Mouse (Mus musculus) hindbrain, embryonic 14.5 days (tissue): ENCODE results near the gene 4933430I17Rik. TPM values are rescaled to one million over a fixed set of nuclear protein-coding genes. Genes with fewer than 3 reads are reported as not detected.
A peak's percentile ranks its signal among the peaks of the same experiment; 100 is the strongest.

Experiments used
- ATAC-seq: fragments of 200-750 bp; cut with Nextera tagmentation; 2 replicates; pipeline ENCODE4 v1.8.0; 2017; ENCODE audit warnings: moderate number of reproducible peaks, mild to moderate bottlenecking, moderate TSS enrichment, moderate library complexity; ENCODE audit not compliant: low FRiP score
- DNase-seq: peaks from one replicate; pipeline ENCODE4 v3.0.0-alpha.2; 2015; ENCODE audit warnings: low spot score
- H3K27ac ChIP-seq: fragments of 300-500 bp; sonication (generic); 2 replicates; pipeline ENCODE4 v1.5.1; 2014; ENCODE audit warnings: mild to moderate bottlenecking, moderate library complexity
- H3K27me3 ChIP-seq: fragments of 300-500 bp; sonication (generic); 2 replicates; pipeline ENCODE4 v1.6.1; 2014; ENCODE audit warnings: mild to moderate bottlenecking, low read length, mixed read lengths; ENCODE audit not compliant: control insufficient read depth, insufficient read depth
- H3K36me3 ChIP-seq: fragments of 300-500 bp; sonication (generic); replicated peaks from 2 replicates; pipeline ENCODE4 v1.6.1; 2014; ENCODE audit not compliant: control insufficient read depth, insufficient read depth
- H3K4me1 ChIP-seq: fragments of 300-500 bp; sonication (generic); replicated peaks from 2 replicates; pipeline ENCODE4 v1.6.1; 2014; ENCODE audit warnings: antibody characterized with exemption, low read length, mixed read lengths; ENCODE audit not compliant: control insufficient read depth, insufficient read depth
- H3K4me2 ChIP-seq: fragments of 300-500 bp; sonication (generic); replicated peaks from 2 replicates; pipeline ENCODE4 v1.6.1; 2014; ENCODE audit warnings: mild to moderate bottlenecking, moderate library complexity
- H3K4me3 ChIP-seq: fragments of 300-500 bp; sonication (generic); replicated peaks from 2 replicates; pipeline ENCODE4 v1.5.1; 2014; ENCODE audit warnings: mild to moderate bottlenecking, low read length
- H3K9ac ChIP-seq: fragments of 300-500 bp; sonication (generic); 2 replicates; pipeline ENCODE4 v1.6.1; 2014
- H3K9me3 ChIP-seq: fragments of 300-500 bp; sonication (generic); 2 replicates; pipeline ENCODE4 v1.6.1; 2016; ENCODE audit warnings: low read length; ENCODE audit not compliant: control insufficient read depth
- WGBS: fragments of 180-500 bp; shearing (Covaris S2); extraction: QIAGEN DNeasy Blood & Tissue Kit; methylation state at CpG from one replicate; pipeline ENCODE4 v1.1.7; 2014; 5-methylcytosine and 5-hydroxymethylcytosine counted together
- polyA plus RNA-seq: library from polyadenylated mRNA; unstranded; fragments of >200 nt; fragmentation: Nextera tagmentation; extraction: Ambion mirVana; gene quantifications from 2 replicates; pipeline ENCODE4 v1.2.1, GENCODE M21; 2014

The 4933430I17Rik gene
- polyA plus RNA-seq, 1 experiment from 2014 or later: 0.24 TPM

DNA sequence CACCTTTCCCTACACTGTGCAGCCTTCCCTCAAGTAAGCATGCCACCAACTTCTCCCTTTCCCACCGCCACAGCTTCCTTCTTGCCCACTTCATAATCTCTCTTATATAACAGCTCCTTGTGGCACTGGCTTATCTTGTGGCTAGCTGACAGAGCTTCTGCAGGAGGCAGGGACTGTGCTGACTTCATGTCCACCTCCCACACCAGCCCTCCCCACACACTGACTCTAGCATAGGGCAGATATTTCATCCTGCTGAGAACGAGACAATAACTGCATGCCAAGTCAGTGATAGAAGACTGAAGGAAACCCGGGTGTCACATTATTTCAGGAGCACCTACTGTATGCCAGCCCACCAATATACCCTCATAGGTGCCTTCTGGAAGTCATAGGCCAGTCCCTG is 9.7 kb upstream of the 4933430I17Rik start:
- DNase-seq (no peak), ATAC-seq (no peak)
- H3K4me2 ChIP-seq: no peak overlapping the region
- no peak overlapping the region for H3K4me3 ChIP-seq
- no peak overlapping the region for H3K9ac ChIP-seq
- peaks cover 15% of the 10 kb centered on the region for H3K4me1 ChIP-seq
- WGBS: 86% methylated on average over 3 of the region's 3 CpGs
- no peak overlapping the region for H3K27ac ChIP-seq
- H3K36me3 ChIP-seq: peaks cover 35% of the 10 kb centered on the region
- H3K9me3 ChIP-seq: no peaks in the 10 kb centered on the region
- no peaks in the 10 kb centered on the region for H3K27me3 ChIP-seq

DNA sequence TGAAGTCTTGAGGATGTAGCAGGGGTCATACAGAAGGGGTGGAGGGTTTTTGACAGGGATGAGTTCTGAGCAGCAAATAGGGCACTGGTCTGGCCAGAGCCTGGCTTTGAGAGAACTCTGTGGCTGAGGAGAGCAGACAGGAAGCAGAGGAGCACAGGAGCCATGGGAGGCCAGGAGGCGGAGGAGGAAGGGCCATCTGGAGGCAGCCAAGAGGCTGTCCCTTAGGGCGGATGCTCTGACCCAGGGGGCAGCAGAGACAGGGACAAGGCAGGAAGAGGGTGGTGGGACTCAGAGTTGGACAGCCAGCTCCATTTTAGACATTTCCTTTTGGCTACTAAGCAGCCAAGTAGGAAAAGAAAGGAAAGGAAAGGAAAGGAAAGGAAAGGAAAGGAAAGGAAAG is 9.1 kb upstream of the 4933430I17Rik start:
- WGBS: 42% methylated on average over 2 of the region's 2 CpGs
- no peak overlapping the region for H3K4me2 ChIP-seq
- DNase-seq (no peak), ATAC-seq (no peak)
- H3K9me3 ChIP-seq: no peaks in the 10 kb centered on the region
- H3K27me3 ChIP-seq: no peaks in the 10 kb centered on the region
- H3K36me3 ChIP-seq: peaks cover 29% of the 10 kb centered on the region
- no peak overlapping the region for H3K4me3 ChIP-seq
- H3K9ac ChIP-seq: no peak overlapping the region
- H3K27ac ChIP-seq: no peak overlapping the region
- peaks cover 18% of the 10 kb centered on the region for H3K4me1 ChIP-seq

DNA sequence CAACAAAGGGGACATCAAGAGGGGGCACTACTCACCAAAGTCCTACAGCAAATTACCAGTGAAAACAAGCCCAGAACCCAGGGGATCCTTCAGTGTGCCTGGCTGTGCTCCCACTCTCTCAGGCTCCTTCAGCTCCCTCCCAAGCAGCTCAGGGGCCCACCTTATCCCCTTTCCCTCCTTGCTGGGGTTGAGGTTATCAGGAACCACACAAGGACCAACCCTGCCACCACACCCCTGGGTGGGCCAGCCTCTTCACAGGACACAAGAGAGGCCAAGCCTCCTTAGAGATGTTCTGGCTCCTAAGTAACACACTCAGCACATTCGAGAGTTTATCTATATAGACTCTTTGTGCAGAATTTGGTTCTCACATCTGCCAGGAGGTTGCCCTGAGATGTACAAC is 8.6 kb upstream of the 4933430I17Rik start:
- no peak overlapping the region for H3K27ac ChIP-seq
- no peak overlapping the region for H3K4me2 ChIP-seq
- WGBS: 90% methylated on average over 1 of the region's 1 CpGs
- DNase-seq: no peak
- peaks cover 24% of the 10 kb centered on the region for H3K36me3 ChIP-seq
- H3K27me3 ChIP-seq: no peaks in the 10 kb centered on the region
- H3K4me3 ChIP-seq: no peak overlapping the region
- no peaks in the 10 kb centered on the region for H3K9me3 ChIP-seq
- no peak overlapping the region for H3K9ac ChIP-seq
- no peak for ATAC-seq
- peaks cover 18% of the 10 kb centered on the region for H3K4me1 ChIP-seq

DNA sequence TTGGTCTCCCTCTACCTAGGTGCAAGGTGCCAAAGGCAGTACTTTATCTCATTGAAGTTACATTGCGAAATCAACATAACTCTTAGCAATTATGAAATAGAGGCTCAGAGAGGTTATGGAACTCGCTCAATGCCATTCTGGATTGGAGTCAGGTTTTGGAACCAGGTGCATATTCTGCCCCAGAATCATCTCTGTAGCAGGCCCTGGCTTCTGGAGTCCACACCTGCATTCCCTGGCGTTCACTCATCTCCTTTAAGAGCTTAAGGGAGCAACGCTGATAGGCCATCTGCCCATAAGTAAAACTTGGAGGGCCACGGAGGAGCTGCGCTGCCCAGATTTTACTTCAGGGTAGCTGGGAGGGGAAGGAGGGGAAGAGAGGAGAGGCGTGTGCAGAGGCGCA is 8.1 kb upstream of the 4933430I17Rik start:
- H3K4me2 ChIP-seq: no peak overlapping the region

DNA sequence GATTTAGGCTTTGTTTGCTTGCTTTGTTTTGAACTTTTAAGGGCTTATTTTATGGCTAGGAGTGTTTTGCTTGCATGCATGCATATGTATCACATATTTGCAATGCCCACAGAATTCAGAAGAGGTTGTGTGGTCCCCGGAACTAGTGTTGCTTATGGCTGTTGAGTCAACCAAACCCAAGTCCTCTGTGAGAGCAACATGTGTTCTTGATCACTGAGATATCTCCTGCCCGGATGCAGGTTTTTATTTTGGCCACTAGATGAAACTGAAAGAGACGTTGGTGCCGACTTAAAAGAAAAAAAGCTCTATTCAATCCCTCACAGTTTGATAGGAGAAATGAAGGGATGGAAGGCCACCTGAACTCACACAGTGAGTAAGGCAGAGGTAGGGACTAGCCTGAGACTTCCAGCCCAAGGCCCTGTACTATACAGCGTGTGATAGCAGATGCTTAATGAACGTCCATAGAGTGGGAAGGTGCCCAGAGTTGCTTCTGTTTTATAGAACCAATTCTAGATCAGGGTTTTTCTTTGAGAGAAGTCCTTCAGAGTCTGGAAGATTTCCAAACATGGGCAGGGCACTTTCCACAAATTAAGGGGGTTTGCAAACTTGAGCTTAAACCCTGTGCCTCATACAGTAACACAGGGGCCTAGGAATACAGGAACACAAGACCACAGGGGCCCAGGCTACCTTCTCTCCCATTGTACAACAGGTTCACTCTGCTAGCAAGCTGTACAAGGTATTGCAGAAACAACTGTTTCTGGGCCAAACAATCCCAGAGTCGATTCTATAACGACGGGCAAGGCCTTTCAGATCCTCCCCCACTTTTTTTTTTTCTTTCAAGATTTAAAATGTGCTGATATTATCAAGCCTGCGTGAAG is 7.4 kb upstream of the 4933430I17Rik start:
- H3K4me1 ChIP-seq: peaks cover 18% of the 10 kb centered on the region
- peaks cover 16% of the 10 kb centered on the region for H3K36me3 ChIP-seq
- DNase-seq (no peak), ATAC-seq (no peak)
- H3K4me3 ChIP-seq: no peak overlapping the region
- peak overlapping the region; percentile 58; the same call in 1 of the 2 replicates for H3K4me2 ChIP-seq
- H3K9ac ChIP-seq: no peak overlapping the region
- no peaks in the 10 kb centered on the region for H3K27me3 ChIP-seq
- no peaks in the 10 kb centered on the region for H3K9me3 ChIP-seq
- WGBS: 88% methylated on average over 10 of the region's 10 CpGs
- no peak overlapping the region for H3K27ac ChIP-seq

More for the DNA sequence above, 8.1 kb upstream of the 4933430I17Rik start:
- Histone ChIP-seq H3K9ac (no peak overlapping the region), H3K27me3 (no peaks in the 10 kb centered on the region), H3K9me3 (no peaks in the 10 kb centered on the region), H3K4me3 (no peak overlapping the region), H3K4me1 (peaks cover 18% of the 10 kb centered on the region), H3K27ac (no peak overlapping the region), H3K36me3 (peaks cover 20% of the 10 kb centered on the region)
- ATAC-seq: no peak
- 92% methylated on average over 8 of the region's 8 CpGs for WGBS
- no peak for DNase-seq

DNA sequence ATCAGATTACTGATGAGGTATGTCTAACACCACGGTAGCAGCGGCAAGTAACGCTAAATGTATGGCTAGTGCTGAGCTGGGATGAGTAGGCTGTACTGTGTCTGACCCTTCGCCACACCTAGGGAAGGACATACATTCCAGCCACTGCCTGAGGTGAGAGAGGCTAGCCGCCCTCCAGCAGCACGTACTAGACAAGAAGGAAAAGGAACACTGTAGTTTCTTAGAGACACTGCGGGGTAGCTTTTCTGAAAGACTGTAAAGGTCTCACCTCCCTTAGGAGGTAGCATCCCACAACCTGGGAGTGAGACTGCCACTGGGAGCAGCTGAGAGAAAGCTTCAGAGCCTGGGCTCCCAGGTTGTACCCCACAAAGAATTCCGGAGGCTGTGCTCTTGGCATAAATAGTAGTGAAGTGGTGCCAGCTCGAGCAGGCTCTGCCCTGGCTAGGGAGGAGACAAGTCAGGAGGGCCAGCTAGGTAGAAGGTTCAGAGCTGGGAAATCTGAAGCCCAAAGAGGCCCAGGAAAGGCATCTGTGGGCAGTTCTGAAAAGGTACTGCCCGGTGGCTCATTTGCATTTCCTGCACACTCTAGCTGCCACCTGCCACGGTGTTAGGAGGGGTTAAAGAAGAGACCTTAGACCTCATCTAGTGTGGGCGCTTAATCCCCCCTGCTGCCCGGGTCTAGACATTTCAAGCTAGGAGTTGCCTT is 6.6 kb upstream of the 4933430I17Rik start:
- peak overlapping the region; percentile 69 for H3K9ac ChIP-seq
- H3K9me3 ChIP-seq: no peaks in the 10 kb centered on the region
- 60% methylated on average over 13 of the region's 13 CpGs for WGBS
- ATAC-seq (no peak), DNase-seq (no peak)
- peak overlapping the region; percentile 70 for H3K4me3 ChIP-seq
- peaks cover 18% of the 10 kb centered on the region for H3K4me1 ChIP-seq
- H3K4me2 ChIP-seq: peak overlapping the region; percentile 58
- H3K27ac ChIP-seq: peak overlapping the region; percentile 75; the same call in 1 of the 2 replicates
- no peaks in the 10 kb centered on the region for H3K27me3 ChIP-seq
- peaks cover 12% of the 10 kb centered on the region for H3K36me3 ChIP-seq

DNA sequence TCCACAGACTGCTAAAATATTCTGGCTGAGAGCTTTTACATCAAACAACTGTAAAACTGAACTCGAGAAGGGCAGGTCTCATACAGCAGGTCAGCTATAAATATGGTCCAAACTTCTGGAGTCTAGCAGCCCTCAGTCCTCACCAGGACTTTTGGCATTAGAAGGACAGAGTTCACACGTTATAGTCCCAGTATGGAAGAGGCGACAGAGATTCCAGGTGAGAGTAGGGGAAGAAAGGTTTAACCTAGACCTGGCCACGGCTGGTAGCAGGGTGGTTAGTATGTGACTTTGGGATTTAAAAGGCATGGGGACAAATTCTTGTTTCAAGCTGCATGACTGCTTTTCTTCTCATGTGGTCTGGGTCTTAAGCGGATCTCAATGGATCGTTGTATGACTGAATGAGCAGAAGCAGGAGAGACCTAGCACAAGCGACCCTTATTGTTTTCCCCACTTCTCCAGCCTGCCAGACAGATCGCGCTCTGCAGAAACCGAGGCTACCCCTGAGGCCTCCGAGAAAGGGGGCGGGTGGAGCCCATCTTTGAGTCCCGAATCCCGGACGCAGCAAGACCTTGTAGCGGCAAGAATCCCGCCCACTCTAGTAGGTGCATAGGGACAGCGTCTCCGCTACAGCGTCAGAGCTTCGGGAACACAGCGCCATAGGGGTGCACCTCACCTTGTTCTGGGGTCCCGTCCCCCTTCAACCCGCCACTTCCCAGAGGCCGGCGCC is 5.9 kb upstream of the 4933430I17Rik start:
- 0 out of 2 replicates have a peak, but pooled peaks cover 7% of the 10 kb centered on the region for H3K36me3 ChIP-seq
- no peaks in the 10 kb centered on the region for H3K9me3 ChIP-seq
- peak overlapping the region; percentile 70 for H3K4me3 ChIP-seq
- peak overlapping the region; percentile 58 for H3K4me2 ChIP-seq
- 4% methylated on average over 26 of the region's 26 CpGs for WGBS
- H3K9ac ChIP-seq: peak overlapping the region; percentile 69
- DNase-seq (no peak), ATAC-seq (peak; percentile 82)
- H3K27me3 ChIP-seq: no peaks in the 10 kb centered on the region
- H3K4me1 ChIP-seq: peaks cover 23% of the 10 kb centered on the region
- H3K27ac ChIP-seq: peak overlapping the region; percentile 75

DNA sequence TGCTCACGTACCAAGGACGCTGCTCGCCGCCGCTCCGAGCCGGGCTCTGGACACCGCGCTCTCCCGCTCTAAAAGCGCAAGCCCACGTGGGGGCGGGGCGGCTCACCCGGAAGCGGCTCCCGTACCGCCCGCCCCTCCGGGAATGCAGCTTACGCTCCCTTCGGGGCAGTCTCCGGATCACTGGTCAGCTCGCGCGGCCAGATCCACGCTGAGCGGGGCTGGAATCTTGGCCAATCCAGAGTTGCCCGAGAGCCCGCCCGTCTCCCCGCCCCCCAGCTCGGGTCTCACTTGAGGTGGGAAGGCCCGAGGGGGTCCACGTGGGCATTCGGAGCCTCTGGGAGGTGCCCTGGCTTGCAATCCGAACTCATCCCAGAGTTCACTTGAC is 5.3 kb upstream of the 4933430I17Rik start, which contains the start of gene Alad:
Gene Alad (minus strand): TSS at position 70 of the 385 bp plus-strand sequence.
- peak within 1 kb of the TSS; percentile 75 for H3K27ac ChIP-seq
- ATAC-seq: peak; percentile 90

More for the DNA sequence above, 5.3 kb upstream of the 4933430I17Rik start, which contains the start of gene Alad:
- Histone ChIP-seq H3K9me3 (no peaks in the 10 kb centered on the region), H3K4me2 (peak within 1 kb of the TSS; percentile 58), H3K9ac (peak within 1 kb of the TSS; percentile 69), H3K27me3 (no peaks in the 10 kb centered on the region), H3K4me1 (peaks cover 25% of the 10 kb centered on the region), H3K4me3 (peak within 1 kb of the TSS; percentile 70), H3K36me3 (0 out of 2 replicates have a peak, but pooled peaks cover 7% of the 10 kb centered on the region)
- DNase-seq: peak; percentile 79
- WGBS: under 1% methylated on average over 37 of the region's 37 CpGs
